Mouse (Mus musculus): ENCODE data around the gene Mt2.
"Not testable (repeated sequence)": the region's sequence is repeated elsewhere in the genome, so short reads cannot be mapped to it uniquely, and the experiment has no call there.

The Mt2 gene

GRCm38 (mm10) chr8:94172075-94172808, at the start of gene Mt2:
TSS of gene Mt2 (plus strand) at chr8:94172664.
- in situ Hi-C loops (cut with MboI; ENCODE audit: low pct_unique_long_range_greater_than_20kb in 1 of 2, low sequenced_read_pairs in 2 of 2, unreplicated experiment in 1 of 2), result no loop called here

GRCm38 (mm10) chr8:94122711-94123468, 49.6 kb upstream of the Mt2 start:
- in situ Hi-C loops (cut with MboI; ENCODE audit: low pct_unique_long_range_greater_than_20kb in 1 of 2, low sequenced_read_pairs in 2 of 2, unreplicated experiment in 1 of 2), result no loop called here

- in situ Hi-C loops (cut with MboI; ENCODE audit: low pct_unique_long_range_greater_than_20kb in 1 of 2, low sequenced_read_pairs in 2 of 2, unreplicated experiment in 1 of 2), result no loop called here
Measured at GRCm38 (mm10) chr8:94127711-94128110, 44.8 kb upstream of the Mt2 start.

GRCm38 (mm10) chr8:94129133-94129789, 43.2 kb upstream of the Mt2 start:
- in situ Hi-C loops (cut with MboI; ENCODE audit: low pct_unique_long_range_greater_than_20kb in 1 of 2, low sequenced_read_pairs in 2 of 2, unreplicated experiment in 1 of 2), result no loop called here

- in situ Hi-C loops (cut with MboI; ENCODE audit: low pct_unique_long_range_greater_than_20kb in 1 of 2, low sequenced_read_pairs in 2 of 2, unreplicated experiment in 1 of 2), result no loop called here
Measured at GRCm38 (mm10) chr8:94130126-94130525, 42.3 kb upstream of the Mt2 start.

- in situ Hi-C loops (cut with MboI; ENCODE audit: low pct_unique_long_range_greater_than_20kb in 1 of 2, low sequenced_read_pairs in 2 of 2, unreplicated experiment in 1 of 2), result no loop called here
Measured at GRCm38 (mm10) chr8:94132096-94132495, 40.4 kb upstream of the Mt2 start.

GRCm38 (mm10) chr8:94134601-94135000, 37.9 kb upstream of the Mt2 start:
- in situ Hi-C loops (cut with MboI; ENCODE audit: low pct_unique_long_range_greater_than_20kb in 1 of 2, low sequenced_read_pairs in 2 of 2, unreplicated experiment in 1 of 2), result not testable (repeated sequence)

- in situ Hi-C loops (cut with MboI; ENCODE audit: low pct_unique_long_range_greater_than_20kb in 1 of 2, low sequenced_read_pairs in 2 of 2, unreplicated experiment in 1 of 2), result no loop called here
Measured at GRCm38 (mm10) chr8:94135556-94135955, 36.9 kb upstream of the Mt2 start.

GRCm38 (mm10) chr8:94136192-94136591, 36.3 kb upstream of the Mt2 start:
- in situ Hi-C loops (cut with MboI; ENCODE audit: low pct_unique_long_range_greater_than_20kb in 1 of 2, low sequenced_read_pairs in 2 of 2, unreplicated experiment in 1 of 2), result no loop called here

- in situ Hi-C loops (cut with MboI; ENCODE audit: low pct_unique_long_range_greater_than_20kb in 1 of 2, low sequenced_read_pairs in 2 of 2, unreplicated experiment in 1 of 2), result no loop called here
Measured at GRCm38 (mm10) chr8:94136933-94137332, 35.5 kb upstream of the Mt2 start, which contains the start of gene Mt4. TSS of gene Mt4 (plus strand) at chr8:94137197.

GRCm38 (mm10) chr8:94140266-94140795, 32.1 kb upstream of the Mt2 start:
- in situ Hi-C loops (cut with MboI; ENCODE audit: low pct_unique_long_range_greater_than_20kb in 1 of 2, low sequenced_read_pairs in 2 of 2, unreplicated experiment in 1 of 2), result no loop called here

GRCm38 (mm10) chr8:94148236-94148635, 24.2 kb upstream of the Mt2 start:
- in situ Hi-C loops (cut with MboI; ENCODE audit: low pct_unique_long_range_greater_than_20kb in 1 of 2, low sequenced_read_pairs in 2 of 2, unreplicated experiment in 1 of 2), result no loop called here

- in situ Hi-C loops (cut with MboI; ENCODE audit: low pct_unique_long_range_greater_than_20kb in 1 of 2, low sequenced_read_pairs in 2 of 2, unreplicated experiment in 1 of 2), result no loop called here
Measured at GRCm38 (mm10) chr8:94150925-94151324, 21.5 kb upstream of the Mt2 start.

- in situ Hi-C loops (cut with MboI; ENCODE audit: low pct_unique_long_range_greater_than_20kb in 1 of 2, low sequenced_read_pairs in 2 of 2, unreplicated experiment in 1 of 2), result no loop called here
Measured at GRCm38 (mm10) chr8:94152513-94153300, 19.8 kb upstream of the Mt2 start, which contains the start of gene Mt3. TSS of gene Mt3 (plus strand) at chr8:94152607.

- in situ Hi-C loops (cut with MboI; ENCODE audit: low pct_unique_long_range_greater_than_20kb in 1 of 2, low sequenced_read_pairs in 2 of 2, unreplicated experiment in 1 of 2), result no loop called here
Measured at GRCm38 (mm10) chr8:94153451-94153850, 19.0 kb upstream of the Mt2 start.

GRCm38 (mm10) chr8:94154537-94154936, 17.9 kb upstream of the Mt2 start:
- in situ Hi-C loops (cut with MboI; ENCODE audit: low pct_unique_long_range_greater_than_20kb in 1 of 2, low sequenced_read_pairs in 2 of 2, unreplicated experiment in 1 of 2), result no loop called here

- in situ Hi-C loops (cut with MboI; ENCODE audit: low pct_unique_long_range_greater_than_20kb in 1 of 2, low sequenced_read_pairs in 2 of 2, unreplicated experiment in 1 of 2), result no loop called here
Measured at GRCm38 (mm10) chr8:94156092-94156491, 16.4 kb upstream of the Mt2 start.

- in situ Hi-C loops (cut with MboI; ENCODE audit: low pct_unique_long_range_greater_than_20kb in 1 of 2, low sequenced_read_pairs in 2 of 2, unreplicated experiment in 1 of 2), result loop anchor here in 1 of 2 experiments (5.0 kb wide), 1 partner anchor 37 kb away; no protein-coding TSS in a partner anchor
Measured at GRCm38 (mm10) chr8:94165772-94166171, 6.7 kb upstream of the Mt2 start.

All from mouse embryonic stem cell (cell line).